Mouse (Mus musculus): ENCODE data around the gene Ap5b1.

Gene Ap5b1

DNA sequence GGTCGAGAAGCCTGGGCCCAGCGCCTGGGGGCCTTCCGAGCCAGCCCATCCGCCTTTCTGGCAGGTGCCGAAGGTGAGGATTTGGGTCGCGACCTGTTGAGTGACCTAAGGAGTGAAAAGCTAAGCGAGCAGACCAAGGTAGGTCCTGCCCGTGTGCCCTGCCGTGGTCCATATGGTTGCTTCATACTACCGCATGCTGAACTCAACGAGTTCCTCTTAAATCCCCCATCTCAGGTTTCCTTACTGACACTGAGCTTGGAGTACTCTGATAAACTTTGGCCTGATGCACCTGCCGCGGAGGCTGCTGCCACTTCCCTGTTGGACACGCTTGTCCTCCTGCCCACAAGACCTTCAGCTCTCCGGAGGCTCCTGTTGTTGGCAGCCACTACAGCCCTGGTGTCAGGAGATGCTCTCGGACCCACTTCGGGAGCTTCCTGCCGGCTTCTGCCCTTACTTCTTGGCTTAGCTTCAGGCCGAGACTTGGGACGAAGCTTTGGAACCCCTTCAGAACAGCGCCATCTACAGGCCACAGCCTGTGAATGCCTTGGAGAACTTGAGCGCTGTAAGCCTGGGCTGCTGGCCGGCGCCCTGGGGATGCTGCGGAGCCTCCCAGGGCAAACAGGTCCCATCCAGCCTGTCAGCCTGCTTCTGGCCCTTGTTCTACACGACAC, 780 bp downstream of the Ap5b1 start:
- peak; percentile 78 for DNase-seq

DNA sequence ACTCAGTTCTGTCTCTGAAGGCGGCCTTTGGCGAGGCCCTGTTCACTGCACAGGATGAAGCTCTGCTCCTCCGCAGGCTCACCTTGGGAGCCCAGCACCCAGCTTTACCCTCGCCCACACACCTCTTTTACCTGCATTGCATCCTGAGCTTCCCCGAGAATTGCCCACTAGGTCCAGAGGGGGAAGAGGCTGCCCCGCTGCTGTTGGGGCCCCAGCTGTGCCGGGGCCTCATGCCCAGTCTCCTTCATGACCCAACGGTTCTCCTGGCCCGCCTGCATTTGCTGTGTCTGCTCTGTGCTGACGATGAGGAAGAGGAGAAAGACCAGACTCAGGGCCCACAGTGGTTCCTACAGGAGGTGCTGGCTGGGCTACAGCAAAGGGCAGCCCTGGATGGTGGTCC, 1.7 kb downstream of the Ap5b1 start:
- no peak for DNase-seq

DNA sequence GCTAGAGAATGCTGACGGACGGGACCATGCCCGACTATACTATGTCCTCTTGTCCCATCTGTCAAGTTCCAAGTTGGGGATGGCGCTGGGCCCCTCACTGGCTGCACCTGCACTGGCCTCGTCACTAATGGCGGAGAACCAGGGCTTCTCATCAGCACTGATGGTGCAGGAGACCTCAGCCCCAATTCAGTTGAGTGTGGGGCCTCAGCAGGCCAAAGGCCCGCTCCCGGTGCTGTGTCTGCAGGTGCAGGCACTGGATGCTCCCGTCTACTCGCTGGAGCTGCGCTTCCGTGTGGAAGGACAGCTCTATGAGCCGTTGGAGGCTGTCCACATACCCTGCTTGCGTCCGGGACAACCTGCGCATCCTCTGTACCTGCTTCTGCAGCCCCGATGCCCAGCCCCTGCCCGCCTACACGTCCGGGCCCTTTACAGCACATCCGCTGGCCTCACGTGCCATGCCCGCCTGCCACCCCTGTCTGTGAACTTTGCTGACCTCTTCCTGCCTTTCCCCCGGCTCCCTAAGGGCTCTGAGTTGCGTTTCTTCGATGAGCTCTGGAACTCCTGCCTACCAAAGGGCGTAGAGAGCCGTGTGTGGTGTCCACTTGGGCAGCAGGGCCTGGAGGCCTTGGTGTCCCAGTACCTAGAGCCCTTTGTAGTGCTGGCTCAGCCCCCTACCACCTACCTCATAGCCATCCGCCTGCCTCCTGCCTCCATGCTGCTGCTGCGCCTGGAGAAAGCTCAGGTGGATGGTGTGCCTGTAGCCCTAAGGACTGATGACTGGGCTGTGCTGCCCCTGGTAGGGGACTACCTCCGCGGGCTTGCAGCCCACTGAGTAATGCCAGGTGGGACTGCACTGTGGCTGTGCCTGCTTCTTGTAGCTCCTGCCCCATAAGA, 2.8 kb downstream of the Ap5b1 start:
- DNase-seq, result no peak

DNA sequence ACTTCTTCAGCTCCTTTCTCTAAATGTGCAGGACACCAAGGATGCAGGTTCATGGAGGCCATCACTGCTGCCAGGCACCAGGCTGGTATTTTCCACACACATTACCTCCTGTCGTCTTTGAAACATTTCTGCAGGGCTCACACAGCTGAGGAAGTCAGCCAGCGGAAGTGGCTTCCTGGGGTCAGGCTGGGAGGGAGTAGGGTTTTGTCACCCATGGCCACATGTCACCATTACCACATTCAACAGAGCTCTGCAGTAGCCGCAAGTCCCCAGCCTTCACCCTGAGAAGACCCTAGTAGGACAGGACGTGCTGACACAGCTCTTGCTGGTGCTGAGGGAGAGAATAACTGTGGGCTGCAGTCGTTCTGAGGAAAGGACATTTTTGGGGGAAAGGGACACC, 4.0 kb downstream of the Ap5b1 start:
- DNase-seq, result peak; percentile 48

DNA sequence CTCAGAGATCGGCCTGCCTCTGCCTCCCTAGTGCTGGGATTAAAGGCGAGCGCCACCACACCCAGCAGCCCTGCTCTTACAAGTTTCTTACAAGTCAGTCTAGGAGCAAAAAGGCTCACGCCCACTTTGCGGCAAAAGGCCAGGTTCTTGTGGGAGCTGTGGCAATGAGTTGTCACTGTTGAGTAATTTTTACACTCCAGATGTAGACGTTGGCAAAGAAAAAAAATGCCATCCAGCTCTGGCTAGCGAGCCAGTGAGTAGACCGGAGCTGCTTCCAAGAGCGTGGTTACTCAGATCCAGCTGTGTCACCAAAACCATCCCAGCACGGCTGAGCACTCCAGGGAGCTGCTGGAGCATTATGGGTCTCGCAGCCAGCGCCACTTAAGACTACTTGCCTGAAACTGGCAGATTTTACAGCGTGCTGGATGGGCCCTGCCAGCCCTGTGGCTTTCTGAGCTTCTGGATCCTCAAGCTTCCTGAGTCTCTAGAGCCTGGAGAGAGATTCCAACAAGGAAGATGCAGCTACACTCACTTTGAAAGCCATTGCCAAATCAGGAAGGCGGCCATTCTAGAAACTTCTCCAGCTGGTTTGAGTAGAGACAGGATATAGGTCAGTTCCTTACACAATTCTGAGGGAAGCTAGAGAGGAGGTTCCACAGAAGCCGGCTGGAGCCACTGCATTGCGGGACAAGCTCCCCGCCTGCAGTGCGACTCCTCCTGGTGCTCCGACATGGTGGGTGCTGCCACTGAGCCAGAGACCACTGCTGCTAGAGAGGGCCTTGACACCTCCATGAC, 4.7 kb downstream of the Ap5b1 start:
- DNase-seq, result peak; percentile 74

DNA sequence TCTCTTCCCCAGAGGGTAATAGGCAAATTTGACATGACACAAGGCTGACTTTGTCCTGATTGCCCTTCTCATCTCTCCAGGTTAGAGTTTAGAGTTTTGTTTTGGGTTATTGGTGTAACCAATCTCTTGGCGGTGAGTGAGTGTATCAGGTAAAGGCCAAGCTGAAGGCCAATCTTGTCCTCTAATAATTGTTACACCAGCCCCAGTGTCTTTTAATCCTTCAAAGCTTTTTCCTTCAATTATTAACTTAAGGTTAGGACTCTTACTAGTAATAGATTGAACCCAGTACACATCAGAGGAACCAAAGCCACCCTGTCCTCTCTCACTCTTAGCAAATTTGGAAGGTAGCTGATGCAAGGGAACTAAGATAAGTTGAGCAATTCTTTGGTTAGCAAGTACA, 7.5 kb downstream of the Ap5b1 start:
- no peak for DNase-seq

DNA sequence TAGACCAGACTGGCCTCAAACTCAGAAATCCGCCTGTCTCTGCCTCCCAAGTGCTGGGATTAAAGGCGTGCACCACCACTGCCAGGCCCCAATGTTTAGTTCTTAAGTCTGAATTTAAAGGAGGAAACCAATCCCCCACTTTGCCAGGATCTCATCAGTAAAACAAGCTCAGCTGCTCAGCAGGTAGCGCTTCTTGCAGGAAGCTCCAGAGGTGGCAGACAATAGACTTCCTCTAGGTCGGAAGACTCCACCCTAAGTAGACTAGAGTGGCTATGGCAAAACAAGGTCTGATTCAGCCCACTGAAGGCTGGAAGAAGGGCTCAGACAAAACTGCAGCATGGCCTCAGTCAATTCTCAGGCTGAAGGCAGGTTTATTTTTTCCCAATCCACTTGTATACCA, 12.1 kb downstream of the Ap5b1 start:
- DNase-seq, result no peak

DNA sequence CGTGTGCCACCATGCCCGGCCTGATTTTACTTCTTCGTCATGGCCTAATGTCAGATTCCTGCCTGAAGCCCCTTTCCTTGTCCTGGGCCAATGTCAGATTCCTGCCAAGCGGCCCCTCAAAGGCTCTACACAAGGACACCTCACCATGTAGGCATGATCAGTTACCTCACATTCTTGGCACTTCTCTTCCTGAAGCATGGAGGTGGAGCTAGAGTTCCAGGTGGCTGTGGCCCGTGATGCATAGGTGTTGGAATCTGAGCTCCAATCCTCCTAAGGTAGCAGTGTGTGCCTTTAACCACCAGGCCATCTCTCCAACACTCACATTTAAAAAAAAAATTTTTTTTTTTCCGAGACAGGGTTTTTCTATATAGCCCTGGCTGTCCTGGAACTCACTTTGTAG, 13.0 kb downstream of the Ap5b1 start:
- no peak for DNase-seq

DNA sequence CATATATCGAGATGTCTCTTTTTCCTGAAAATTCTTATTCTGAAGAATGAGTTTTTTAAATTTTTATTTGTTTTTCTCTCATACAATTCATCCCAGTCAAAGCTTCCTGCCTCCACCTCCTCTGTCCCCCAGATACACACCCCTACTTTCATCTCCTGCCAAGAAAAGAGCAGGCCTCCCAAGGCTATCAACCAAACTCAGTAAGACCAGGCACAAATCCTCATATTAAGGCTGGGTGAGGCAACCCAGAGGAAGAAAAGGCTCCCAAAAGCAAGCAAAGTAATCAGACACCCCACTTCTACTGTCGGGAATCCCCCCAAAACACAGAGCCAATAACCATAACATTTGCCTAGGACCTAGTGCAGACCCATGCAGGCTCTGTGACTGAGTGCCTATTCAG, 14.2 kb downstream of the Ap5b1 start:
- no peak for DNase-seq

DNA sequence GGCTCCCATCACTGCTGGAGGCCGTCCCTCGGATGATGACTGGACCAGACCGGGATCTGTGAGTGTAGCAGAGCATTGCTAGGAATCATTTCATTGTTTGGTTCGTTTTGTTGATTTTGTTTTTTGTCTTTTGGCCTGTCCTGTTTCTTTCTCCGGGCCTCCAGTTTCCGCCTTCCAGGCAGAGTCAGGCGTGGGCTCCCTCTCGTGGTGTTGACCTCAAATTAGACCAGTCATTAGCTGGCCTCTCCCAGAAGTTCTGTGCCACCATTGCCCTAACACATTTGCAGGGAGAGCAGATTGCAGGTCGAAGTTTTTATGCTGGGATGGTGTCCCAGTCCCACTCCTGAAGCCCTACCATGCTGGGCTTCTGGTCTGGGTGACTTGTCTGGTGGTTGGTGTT, 21.3 kb downstream of the Ap5b1 start:
- DNase-seq, result no peak

DNA sequence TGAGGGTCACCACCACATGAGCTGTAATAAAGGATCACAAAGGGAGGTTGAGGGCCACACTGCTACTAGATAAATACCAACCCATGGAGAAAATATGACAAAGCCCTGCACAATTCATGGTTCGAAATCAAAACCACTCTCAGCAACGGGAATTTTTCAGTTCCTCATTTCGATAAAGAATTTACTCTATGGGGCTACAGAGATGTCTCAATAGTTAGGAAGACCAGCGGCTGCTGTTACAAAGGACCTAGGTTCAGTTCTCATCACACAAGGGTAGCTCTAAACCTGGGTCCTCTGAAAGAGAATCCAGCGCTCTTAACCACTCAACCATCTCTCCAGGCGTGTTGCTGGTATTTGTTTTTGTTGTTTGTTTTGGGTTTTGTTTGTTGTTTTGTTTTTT, 24.1 kb downstream of the Ap5b1 start:
- no peak for DNase-seq

DNA sequence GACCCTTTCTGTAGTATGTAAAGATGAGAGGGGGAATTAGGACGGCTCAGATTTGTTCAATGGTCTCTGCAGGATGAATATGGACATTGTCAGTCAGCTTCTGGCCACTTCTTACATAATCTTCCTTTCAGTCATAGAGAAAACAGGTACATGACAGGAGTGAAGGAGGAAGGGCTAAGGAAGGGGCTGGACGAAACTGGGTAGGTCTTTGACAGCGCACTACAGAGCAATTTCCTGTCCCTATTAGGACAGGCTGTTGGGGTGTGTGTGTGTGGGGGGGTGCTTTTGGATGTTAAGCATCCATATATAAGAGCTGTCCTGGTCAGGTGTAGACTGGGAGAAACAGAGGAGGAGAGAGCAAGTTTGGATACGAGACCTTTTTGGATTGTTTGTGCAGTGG, 31.4 kb downstream of the Ap5b1 start:
- no peak for DNase-seq

DNA sequence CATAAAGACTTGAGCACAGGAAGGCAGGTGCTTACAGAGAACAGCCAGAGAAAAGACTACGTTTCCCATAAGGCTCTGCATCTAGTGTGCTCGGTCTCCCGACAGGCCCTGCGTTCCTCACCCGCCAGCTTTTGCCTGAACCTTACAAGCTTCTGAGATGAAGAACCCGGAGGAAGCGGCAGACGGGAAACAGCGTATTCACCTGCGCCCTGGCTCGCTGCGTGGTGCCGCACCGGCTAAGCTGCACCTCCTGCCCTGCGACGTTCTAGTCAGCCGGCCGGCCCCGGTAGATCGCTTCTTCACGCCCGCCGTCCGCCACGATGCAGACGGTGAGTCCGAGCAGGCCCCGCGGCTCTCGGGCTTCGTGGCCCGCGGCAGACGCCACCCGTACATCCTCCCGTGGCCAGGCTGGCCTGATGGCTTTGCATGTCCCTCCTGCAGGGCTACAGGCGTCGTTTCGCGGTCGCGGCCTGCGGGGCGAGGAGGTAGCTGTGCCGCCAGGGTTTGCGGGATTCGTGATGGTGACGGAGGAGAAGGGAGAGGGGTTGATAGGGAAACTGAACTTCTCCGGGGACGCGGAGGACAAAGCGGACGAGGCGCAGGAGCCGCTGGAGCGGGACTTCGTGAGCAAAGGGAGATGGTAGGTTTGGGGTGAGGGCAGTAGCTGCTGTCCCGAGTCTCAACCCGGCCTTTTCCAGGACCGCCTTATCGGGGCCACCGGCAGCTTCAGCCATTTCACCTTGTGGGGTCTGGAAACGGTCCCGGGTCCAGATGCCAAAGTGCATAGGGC, 34.1 kb downstream of the Ap5b1 start, which contains the start of gene Rnaseh2c:
Rnaseh2c (plus strand) TSS at position 122 of the 790 bp plus-strand sequence.
- peak; percentile 70 for DNase-seq

DNA sequence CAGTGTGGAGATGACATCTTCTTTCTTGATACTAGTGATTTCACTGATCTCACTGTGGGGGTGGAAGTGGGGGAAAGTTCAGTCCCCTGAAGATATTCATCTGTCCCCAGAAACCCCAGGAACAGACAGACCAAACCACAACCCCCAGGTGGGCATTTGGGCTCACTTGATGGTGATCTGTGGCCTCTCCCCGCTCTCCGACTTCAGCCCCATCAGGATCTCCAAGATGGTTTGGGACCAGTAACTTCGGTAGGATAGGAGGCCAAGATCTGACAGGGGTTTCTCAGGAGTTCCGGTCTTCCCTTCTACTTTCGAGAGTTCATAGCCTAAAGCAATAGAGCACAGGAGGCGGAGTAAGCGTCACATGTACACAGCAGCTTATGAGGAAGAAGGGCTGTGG, 35.8 kb downstream of the Ap5b1 start:
- no peak for DNase-seq

DNA sequence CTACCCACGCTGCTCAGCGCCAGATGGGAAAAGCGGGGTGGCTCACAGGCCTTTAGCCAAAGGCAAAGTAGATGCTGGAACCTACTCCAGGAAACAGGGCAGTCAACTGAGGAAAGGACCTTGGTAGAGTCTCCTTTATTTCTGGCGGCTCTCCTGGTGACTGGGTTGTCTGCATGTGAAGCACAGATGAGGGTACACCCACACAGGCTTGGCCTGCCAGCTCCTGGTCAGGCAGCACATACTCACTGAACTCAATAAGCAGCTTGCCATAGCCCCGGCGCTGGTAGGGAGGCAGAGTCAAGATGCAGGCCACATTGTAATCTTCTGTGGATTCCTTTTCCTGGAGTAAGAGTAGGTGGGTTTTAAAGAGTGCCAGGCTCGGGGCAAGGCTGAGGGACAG, 37.3 kb downstream of the Ap5b1 start:
- no peak for DNase-seq

DNA sequence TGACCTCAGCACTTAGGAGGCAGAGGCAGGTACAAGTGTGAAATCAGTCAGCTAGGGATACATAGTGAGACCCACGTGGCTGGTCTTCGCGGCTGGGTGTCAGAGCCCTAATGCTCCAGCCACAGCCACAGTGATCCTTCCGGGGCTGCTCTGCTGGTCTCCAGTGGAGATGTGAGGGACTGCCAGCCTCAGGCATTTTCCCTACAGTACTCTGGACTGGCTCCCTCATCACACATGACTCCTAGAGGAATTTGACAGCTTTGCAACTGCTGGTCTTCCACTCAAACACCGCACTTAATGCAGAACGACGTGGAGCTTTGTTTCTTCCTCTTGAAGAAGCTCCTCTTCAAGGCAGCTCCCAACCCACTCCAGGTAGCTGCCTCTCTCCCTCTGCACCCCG, 38.4 kb downstream of the Ap5b1 start:
- DNase-seq, result no peak

DNA sequence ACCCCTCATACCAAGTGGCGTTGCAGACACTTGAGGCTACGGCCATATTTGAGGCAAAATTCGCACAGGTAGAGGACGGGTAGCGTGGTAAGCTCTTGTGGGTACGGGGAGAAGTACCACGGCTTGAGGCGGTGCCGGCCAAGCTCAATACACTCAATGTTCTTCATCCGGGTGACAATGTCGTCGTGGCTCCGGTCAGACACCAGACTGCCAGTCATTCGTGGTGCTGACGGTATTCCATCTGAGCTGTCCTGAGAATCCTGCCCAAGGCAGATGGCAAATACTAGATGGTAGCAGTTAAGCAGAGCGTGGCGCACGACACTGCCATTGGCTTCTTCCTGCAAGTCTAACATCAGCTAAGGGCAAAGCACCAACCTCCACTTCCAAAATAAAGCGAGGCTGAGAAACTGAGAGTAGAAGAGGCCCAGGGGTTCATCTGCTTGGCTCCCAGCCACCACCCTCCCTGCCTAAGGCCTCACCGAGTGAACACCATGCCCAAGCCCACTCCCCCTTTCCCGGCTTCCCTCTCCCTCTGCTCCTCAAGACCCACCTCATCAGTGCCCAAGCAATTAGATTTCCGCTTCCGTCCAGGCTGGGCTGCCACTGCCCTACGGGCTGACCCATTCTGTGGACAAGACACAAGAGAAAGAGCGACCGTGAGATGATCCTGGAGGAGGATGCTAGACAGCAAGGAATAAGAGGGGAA, 40.0 kb downstream of the Ap5b1 start:
- no peak for DNase-seq

DNA sequence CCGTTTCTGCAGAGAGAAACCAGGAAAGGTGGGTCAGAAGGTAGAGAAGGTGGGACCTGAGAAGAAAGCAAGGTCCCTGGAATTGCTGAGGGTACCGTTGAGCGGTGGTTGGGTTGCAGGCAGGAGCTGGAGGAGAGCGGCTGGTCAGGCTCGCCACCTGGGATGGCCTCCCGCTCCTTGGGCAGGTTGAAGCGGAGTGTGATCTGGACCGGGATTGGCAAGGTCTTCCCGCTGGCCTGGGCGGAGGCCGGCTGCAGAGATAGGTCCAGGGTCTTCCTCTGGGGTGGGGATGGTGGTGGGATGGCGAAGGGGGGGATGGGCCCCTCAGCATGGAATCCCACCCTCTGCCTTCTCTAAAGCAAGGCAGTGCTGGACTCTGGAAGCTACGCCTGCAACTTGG, 40.9 kb downstream of the Ap5b1 start:
- DNase-seq, result no peak

DNA sequence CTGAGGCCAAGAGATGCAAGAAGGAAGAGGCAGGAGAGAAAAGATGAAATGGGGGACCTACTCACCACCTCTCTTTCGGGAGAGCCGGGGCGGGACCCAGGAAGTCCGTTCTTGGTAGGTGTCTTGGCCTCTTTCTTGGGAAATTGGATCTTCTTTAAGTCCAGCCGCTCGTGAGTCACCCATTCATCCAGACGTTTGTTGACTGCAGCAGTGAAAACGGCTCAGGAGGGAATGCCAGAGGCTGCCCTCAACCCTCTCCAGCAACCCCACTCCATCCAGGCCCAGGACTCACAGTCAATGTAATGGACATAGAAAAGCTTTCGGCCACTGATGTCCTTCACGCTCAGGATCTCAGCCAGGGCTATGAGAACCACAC, 41.3 kb downstream of the Ap5b1 start:
- no peak for DNase-seq

DNA sequence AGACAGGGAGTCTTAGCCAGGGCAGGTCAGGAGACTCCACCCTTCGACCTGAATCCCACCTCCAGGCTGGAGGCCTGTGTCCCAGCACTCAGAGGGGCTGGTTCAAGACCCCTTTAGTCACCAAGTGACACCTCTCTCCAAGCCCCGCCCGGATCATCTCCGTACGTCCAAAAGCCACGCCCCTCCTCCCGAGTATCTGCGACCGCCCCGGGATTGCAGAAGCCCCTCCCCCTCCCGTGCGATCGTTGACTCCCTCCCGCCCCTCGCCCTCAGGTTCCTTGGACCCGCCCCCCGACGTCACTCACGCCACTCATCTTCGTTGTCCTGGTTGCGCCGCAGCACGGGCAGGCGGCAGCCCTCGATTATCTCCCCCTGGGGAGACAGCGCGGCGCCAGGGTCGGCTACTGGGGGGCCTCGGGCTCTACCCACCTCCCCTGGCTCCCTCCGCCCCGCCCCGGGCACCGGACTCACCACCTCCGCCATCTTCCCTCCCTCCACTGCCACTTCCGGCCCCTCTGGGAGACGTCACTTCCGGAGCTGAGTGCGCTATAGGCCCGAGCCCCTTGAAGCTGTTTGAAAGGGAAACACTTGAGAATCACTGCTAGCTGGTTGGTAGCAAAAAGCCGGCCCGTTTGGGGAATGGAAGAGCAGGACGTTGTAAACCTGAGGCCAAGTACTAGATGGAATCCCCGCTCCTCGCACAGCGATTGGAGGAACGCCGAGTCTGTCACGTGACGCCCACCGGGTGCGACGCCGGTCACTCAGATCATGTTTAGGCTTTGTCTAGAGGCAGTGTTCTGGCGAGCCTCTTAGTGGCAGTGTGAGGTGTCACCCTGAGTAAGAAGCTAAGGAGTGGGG, 42.0 kb downstream of the Ap5b1 start, which contains the start of gene Kat5:
Kat5 (minus strand) TSS at position 691 of the 858 bp plus-strand sequence.
- DNase-seq, result peak; percentile 92

DNA sequence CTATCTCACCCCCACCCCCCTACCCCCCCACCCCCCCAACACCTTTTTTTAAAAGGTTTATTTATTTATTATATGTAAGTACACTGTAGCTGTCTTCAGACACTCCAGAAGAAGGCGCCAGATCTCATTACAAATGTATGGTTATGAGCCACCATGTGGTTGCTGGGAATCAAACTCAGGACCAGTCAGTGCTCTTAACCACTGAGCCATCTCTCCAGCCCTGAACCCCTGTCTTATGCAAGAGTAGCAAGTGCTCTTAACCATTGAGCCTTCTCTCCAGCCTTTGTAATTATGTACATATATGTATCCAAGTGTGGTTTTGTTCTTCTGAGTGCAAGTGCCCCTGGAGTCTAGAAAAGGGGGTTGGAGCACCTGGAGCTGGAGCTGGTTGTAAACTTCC, 44.1 kb downstream of the Ap5b1 start:
- no peak for DNase-seq

Measured in kidney, adult 11 months (tissue).